Mouse (Mus musculus): ENCODE measurements around the gene Lgals4. TPM values are rescaled to one million over a fixed set of nuclear protein-coding genes. Genes with fewer than 3 reads are reported as not detected.

Lgals4 gene
- polyA plus RNA-seq, 1 experiment = 2.4 TPM

DNA sequence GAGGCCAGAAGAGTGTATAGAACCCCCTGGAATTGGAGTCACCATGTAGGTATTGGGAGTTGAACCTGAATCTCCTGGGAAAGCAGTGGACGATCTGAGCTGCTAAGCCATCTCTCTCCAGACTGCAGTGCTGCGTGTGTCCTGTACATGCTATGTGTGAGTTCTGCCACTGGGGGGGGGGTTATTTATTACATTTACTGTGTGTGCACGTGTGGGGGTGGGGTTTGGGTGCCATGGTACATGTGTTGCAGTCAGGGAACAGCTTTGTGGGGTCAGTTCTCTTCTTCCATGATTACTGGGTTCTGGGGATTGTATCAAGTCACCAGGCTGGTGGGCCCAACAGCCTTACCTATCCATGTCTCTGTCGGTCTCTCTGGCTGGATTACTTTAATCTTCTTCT, 26.8 kb upstream of the Lgals4 start:
- Histone ChIP-seq H3K27ac (ENCODE audit: insufficient read depth, low read length) (no peak overlapping the region), H3K36me3 (ENCODE audit: control insufficient read depth, insufficient read depth, low read length, poor library complexity, severe bottlenecking) (peaks cover 2% of the 10 kb centered on the region), H3K4me1 (ENCODE audit: control insufficient read depth, insufficient read depth, low read length) (peaks cover 7% of the 10 kb centered on the region), H3K9me3 (replicated peaks; ENCODE audit: control insufficient read depth, insufficient read depth, low read length, poor library complexity, severe bottlenecking) (no peaks in the 10 kb centered on the region), H3K4me3 (ENCODE audit: low read depth, low read length) (no peak overlapping the region), H3K27me3 (ENCODE audit: control insufficient read depth, insufficient read depth, low read length, poor library complexity, severe bottlenecking) (no peaks in the 10 kb centered on the region), H3K9ac (ENCODE audit: low read depth, poor library complexity, severe bottlenecking) (no peak overlapping the region)
- no peak for TF ChIP-seq EP300 (IDR thresholded peaks at IDR 0.05; ENCODE audit: insufficient read depth, low read depth, low read length)
- no peak for TF ChIP-seq CTCF (IDR thresholded peaks at IDR 0.05; ENCODE audit: low read depth, low read length)
- TF ChIP-seq POLR2A (IDR thresholded peaks at IDR 0.05; ENCODE audit: insufficient read depth, low read length) = no peak

DNA sequence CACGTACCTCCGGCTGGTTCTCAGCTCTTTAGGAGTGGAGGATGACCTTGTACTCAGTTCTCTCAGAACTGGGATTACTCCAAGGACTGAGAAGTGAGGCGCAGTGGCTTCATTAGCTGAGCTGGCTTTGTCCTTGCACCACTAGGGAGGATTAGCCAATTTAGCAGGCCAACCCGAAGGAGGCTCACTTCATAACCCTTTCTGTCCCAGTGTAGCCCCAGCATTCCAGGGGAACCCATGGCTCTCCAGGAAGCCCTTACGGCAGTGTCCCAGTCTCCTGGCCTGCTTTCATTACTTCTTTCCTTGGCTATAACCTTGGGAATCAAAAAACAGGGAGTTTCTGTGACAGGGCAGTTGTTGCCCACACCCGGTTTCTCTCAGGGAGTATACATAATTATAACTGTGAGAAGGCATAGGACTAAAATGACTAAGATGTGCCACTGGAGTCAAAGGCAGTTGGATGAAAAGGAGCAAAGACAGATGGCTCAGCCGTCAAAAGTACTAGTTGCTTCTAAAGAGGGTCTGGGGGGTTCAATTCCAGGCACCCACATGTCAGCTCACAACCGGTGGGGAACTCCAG, 25.9 kb upstream of the Lgals4 start:
- Histone ChIP-seq H3K4me3 (ENCODE audit: low read depth, low read length) (peak overlapping the region; percentile 91), H3K36me3 (ENCODE audit: control insufficient read depth, insufficient read depth, low read length, poor library complexity, severe bottlenecking) (peaks cover 10% of the 10 kb centered on the region), H3K9me3 (replicated peaks; ENCODE audit: control insufficient read depth, insufficient read depth, low read length, poor library complexity, severe bottlenecking) (no peaks in the 10 kb centered on the region), H3K9ac (ENCODE audit: low read depth, poor library complexity, severe bottlenecking) (peak overlapping the region; percentile 84), H3K27ac (ENCODE audit: insufficient read depth, low read length) (peak overlapping the region; percentile 80), H3K4me1 (ENCODE audit: control insufficient read depth, insufficient read depth, low read length) (peaks cover 7% of the 10 kb centered on the region), H3K27me3 (ENCODE audit: control insufficient read depth, insufficient read depth, low read length, poor library complexity, severe bottlenecking) (no peaks in the 10 kb centered on the region)
- no peak for TF ChIP-seq POLR2A (IDR thresholded peaks at IDR 0.05; ENCODE audit: insufficient read depth, low read length)
- no peak for TF ChIP-seq EP300 (IDR thresholded peaks at IDR 0.05; ENCODE audit: insufficient read depth, low read depth, low read length)
- no peak for TF ChIP-seq CTCF (IDR thresholded peaks at IDR 0.05; ENCODE audit: low read depth, low read length)

DNA sequence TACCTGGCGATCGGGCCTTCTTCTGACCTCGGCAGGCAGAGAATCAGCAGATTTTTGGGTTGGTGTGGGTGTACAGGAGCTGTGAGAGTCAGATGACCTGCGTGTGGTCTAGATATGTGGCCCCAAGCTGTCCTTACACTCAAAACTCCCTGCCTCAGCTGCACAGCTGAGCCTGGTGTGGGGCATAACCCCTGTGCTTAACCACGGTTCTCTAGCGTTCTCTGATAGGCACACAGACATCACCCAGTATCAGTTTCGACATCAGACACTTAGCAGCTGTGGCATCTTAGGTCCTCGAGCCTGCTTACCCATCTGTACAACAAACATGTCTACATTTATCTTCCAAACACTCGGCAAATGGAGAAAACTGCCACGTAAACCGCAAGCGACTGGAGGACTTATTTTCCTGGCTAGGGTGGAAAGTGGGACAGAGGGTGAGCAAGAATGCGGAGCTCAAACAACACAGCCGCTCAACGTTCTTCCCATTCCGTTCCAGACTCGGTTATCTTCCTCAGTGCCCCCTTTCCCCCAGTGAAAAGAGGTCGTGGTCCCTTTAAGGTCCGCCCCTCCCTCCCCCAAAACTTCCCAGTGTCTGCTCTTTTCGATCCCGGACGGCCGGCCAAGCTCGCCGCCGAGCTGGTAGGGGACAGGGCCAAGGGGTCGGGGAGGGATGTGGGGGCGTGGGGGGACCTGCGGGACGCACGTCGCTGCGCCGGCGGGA, 25.3 kb upstream of the Lgals4 start, which contains the start of gene Hnrnpl:
Gene Hnrnpl, plus strand, starts transcription at position 321 of the 721 bp plus-strand sequence.
- peak within 1 kb of the TSS; percentile 84 for H3K9ac ChIP-seq (ENCODE audit: low read depth, poor library complexity, severe bottlenecking)
- H3K4me3 ChIP-seq (ENCODE audit: low read depth, low read length) = peak within 1 kb of the TSS; percentile 91
- H3K9me3 ChIP-seq (replicated peaks; ENCODE audit: control insufficient read depth, insufficient read depth, low read length, poor library complexity, severe bottlenecking) = no peaks in the 10 kb centered on the region
- H3K27ac ChIP-seq (ENCODE audit: insufficient read depth, low read length) = peak within 1 kb of the TSS; percentile 96
- H3K36me3 ChIP-seq (ENCODE audit: control insufficient read depth, insufficient read depth, low read length, poor library complexity, severe bottlenecking) = peaks cover 16% of the 10 kb centered on the region
- peaks cover 6% of the 10 kb centered on the region for H3K4me1 ChIP-seq (ENCODE audit: control insufficient read depth, insufficient read depth, low read length)
- H3K27me3 ChIP-seq (ENCODE audit: control insufficient read depth, insufficient read depth, low read length, poor library complexity, severe bottlenecking) = no peaks in the 10 kb centered on the region
- TF ChIP-seq POLR2A (IDR thresholded peaks at IDR 0.05; ENCODE audit: insufficient read depth, low read length) (no peak), EP300 (IDR thresholded peaks at IDR 0.05; ENCODE audit: insufficient read depth, low read depth, low read length) (no peak), CTCF (IDR thresholded peaks at IDR 0.05; ENCODE audit: low read depth, low read length) (no peak)

GRCm38 (mm10) chr7:28808957-28809393, 24.7 kb upstream of the Lgals4 start:
- Histone ChIP-seq H3K36me3 (ENCODE audit: control insufficient read depth, insufficient read depth, low read length, poor library complexity, severe bottlenecking) (peaks cover 22% of the 10 kb centered on the region), H3K9ac (ENCODE audit: low read depth, poor library complexity, severe bottlenecking) (peak overlapping the region; percentile 84), H3K4me1 (ENCODE audit: control insufficient read depth, insufficient read depth, low read length) (peaks cover 4% of the 10 kb centered on the region), H3K4me3 (ENCODE audit: low read depth, low read length) (peak overlapping the region; percentile 91), H3K27me3 (ENCODE audit: control insufficient read depth, insufficient read depth, low read length, poor library complexity, severe bottlenecking) (no peaks in the 10 kb centered on the region), H3K9me3 (replicated peaks; ENCODE audit: control insufficient read depth, insufficient read depth, low read length, poor library complexity, severe bottlenecking) (no peaks in the 10 kb centered on the region), H3K27ac (ENCODE audit: insufficient read depth, low read length) (peak overlapping the region; percentile 96)
- TF ChIP-seq EP300 (IDR thresholded peaks at IDR 0.05; ENCODE audit: insufficient read depth, low read depth, low read length) = 0 out of 2 replicates have a peak, but pooled peaks have one; percentile 48
- TF ChIP-seq CTCF (IDR thresholded peaks at IDR 0.05; ENCODE audit: low read depth, low read length) = no peak
- TF ChIP-seq POLR2A (IDR thresholded peaks at IDR 0.05; ENCODE audit: insufficient read depth, low read length) = peak; percentile 87

- H3K4me1 ChIP-seq (ENCODE audit: control insufficient read depth, insufficient read depth, low read length) = peaks cover 6% of the 10 kb centered on the region
- H3K27ac ChIP-seq (ENCODE audit: insufficient read depth, low read length) = peak overlapping the region; percentile 96
- TF ChIP-seq POLR2A (IDR thresholded peaks at IDR 0.05; ENCODE audit: insufficient read depth, low read length) = no peak
- no peak for TF ChIP-seq EP300 (IDR thresholded peaks at IDR 0.05; ENCODE audit: insufficient read depth, low read depth, low read length)
- TF ChIP-seq CTCF (IDR thresholded peaks at IDR 0.05; ENCODE audit: low read depth, low read length) = no peak
- peaks cover 28% of the 10 kb centered on the region for H3K36me3 ChIP-seq (ENCODE audit: control insufficient read depth, insufficient read depth, low read length, poor library complexity, severe bottlenecking)
- peak overlapping the region; percentile 91 for H3K4me3 ChIP-seq (ENCODE audit: low read depth, low read length)
- no peaks in the 10 kb centered on the region for H3K9me3 ChIP-seq (replicated peaks; ENCODE audit: control insufficient read depth, insufficient read depth, low read length, poor library complexity, severe bottlenecking)
- H3K9ac ChIP-seq (ENCODE audit: low read depth, poor library complexity, severe bottlenecking) = peak overlapping the region; percentile 84
- no peaks in the 10 kb centered on the region for H3K27me3 ChIP-seq (ENCODE audit: control insufficient read depth, insufficient read depth, low read length, poor library complexity, severe bottlenecking)
Measured at GRCm38 (mm10) chr7:28809401-28810089, 24.1 kb upstream of the Lgals4 start.
